Mouse (Mus musculus) urinary bladder, postnatal 25 days (tissue): Measurements from ENCODE around the gene Myod1.

Experiments
- DNase-seq: peaks from one replicate; pipeline ENCODE4 v3.0.0; 2022; ENCODE audit warnings: low spot score

The Myod1 gene

DNA sequence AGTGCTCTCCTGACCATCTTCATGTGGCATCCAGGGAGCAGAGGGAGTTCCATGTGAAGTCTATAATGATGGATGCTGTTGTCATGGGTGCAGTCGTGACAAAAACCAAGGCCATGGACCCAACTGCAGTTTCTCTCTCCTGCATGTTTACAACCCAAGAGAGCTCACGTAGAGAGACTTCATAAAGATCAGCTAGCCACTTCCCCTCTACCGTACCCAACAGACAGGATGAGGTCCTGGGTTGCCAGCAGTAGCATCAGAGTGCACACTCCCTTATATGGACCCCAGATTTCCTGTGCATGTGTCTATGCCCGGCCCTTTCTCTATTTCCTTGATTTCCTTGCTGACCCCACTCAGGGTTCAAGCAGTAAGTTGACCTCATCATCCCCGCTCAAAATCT, 15.4 kb downstream of the Myod1 start:
- DNase-seq = no peak

GRCm38 (mm10) chr7:46393116-46393515, 16.8 kb downstream of the Myod1 start:
- DNase-seq = peak; percentile 67

- DNase-seq = no peak
Observed at GRCm38 (mm10) chr7:46393718-46394511, 17.6 kb downstream of the Myod1 start.

DNA sequence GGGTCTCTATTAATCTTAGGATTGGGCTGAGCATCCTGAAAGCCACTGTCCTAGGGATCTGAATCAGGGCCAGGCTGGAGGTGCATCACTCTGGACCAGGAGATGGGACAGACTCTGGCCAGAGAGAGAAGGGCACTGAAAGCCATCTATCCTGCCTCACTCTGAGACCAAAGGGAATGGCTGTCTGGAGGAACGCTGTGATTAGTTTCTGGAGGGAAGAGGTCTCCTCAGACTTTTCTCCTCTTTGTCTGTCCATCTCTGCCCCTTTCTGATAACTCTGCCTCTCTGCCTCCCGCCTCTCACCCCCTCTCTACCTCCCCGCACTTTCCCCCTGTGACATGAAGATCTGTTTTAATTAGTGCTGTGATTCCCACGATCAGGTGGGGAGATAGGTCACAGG, 18.7 kb downstream of the Myod1 start:
- DNase-seq = no peak

DNA sequence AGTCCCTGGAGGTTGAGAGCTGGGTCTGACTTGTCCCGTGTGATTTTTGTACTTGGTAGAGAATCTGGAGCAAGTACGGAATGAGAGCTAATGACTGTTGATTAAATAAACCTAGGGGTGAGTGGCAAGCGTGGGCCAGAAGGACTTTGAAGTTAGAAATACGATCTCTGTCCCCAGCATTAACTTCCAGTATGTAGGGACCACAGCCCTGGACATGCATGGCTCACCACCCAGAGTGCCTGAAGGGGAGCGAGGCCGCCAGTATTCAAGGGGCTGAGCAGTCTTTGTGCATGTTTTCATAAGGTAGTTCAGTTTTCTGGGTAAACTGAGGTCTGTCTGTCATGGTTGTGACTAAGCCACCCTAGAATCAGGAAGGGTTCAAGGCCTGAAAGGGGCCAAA, 19.3 kb downstream of the Myod1 start:
- DNase-seq = no peak

- DNase-seq = peak; percentile 75
Observed at GRCm38 (mm10) chr7:46396231-46396927, 20.1 kb downstream of the Myod1 start, which contains the start of gene Kcnc1. TSS of gene Kcnc1 (plus strand) at chr7:46396497.

GRCm38 (mm10) chr7:46396928-46397731, 20.9 kb downstream of the Myod1 start:
- DNase-seq = no peak

DNA sequence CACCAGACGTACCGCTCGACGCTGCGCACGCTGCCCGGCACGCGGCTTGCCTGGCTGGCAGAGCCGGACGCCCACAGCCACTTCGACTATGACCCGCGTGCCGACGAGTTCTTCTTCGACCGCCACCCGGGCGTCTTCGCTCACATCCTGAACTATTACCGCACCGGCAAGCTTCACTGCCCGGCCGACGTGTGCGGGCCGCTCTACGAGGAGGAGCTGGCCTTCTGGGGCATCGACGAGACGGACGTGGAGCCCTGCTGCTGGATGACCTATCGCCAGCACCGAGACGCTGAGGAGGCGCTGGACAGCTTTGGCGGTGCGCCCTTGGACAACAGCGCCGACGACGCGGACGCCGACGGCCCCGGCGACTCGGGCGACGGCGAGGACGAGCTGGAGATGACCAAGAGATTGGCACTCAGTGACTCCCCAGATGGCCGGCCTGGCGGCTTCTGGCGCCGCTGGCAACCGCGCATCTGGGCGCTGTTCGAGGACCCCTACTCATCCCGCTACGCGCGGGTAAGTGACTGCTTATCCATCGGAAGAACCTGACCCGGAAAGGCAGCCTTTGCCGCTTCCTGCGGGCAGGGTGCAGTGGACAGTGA, 21.6 kb downstream of the Myod1 start:
- DNase-seq = no peak

DNA sequence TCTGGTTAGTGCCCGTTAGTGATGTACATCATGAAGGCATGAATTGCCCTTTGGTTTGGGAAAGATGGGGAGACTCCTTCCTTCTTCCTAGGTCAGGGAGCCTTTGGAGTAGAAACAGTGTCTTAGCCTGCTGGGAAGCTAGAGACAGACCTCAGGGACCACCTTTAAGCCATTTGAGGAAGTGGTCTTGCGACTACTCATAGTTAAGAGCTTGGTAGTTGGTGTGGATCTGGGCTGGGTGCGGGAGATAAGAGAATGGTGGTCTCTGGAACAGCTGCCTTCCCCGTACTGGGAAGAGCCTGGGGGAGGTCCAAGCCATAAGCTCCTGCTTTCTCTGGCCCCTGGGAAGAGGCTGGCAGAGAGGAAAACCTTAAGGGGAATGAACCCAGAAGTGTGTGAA, 22.3 kb downstream of the Myod1 start:
- DNase-seq = no peak

DNA sequence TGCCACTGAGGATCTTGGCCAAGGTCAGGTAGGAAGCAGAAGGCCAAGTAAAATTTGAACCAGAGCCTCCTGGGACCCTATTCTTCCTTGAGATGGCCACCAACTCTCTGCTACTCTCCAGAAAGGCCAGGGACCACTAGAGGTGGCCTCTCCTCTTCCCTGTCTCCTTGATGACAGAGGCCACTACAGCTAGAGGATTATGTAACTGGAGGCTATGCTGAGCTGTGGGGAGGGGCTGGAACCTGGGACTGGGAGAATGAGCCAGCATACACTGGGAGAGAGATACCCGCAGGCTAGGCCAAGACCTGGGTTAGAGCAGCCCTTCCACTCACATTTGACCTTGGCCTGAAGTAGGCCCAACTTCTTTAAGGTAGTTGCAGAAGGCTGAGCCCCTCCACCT, 23.4 kb downstream of the Myod1 start:
- no peak for DNase-seq

DNA sequence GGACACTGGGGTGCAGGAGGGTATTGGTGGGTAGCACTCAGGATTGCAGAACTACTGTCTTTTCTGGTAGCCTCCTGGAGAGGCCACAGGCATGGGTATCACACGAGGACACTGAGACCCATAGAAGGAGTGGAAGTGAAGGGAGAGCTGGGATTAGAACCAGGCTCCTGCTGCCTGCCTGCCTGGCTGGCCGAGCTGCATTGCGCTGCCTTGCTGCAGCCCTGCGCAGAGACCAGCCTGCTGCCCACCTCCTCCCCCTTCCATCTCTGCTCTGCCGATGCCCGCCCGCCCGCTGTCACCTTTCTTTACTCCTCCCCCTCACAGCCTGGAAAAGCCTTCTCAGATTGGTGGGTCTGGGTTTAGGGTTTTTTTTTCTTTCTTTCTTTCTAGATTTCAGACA, 24.1 kb downstream of the Myod1 start:
- DNase-seq = no peak

DNA sequence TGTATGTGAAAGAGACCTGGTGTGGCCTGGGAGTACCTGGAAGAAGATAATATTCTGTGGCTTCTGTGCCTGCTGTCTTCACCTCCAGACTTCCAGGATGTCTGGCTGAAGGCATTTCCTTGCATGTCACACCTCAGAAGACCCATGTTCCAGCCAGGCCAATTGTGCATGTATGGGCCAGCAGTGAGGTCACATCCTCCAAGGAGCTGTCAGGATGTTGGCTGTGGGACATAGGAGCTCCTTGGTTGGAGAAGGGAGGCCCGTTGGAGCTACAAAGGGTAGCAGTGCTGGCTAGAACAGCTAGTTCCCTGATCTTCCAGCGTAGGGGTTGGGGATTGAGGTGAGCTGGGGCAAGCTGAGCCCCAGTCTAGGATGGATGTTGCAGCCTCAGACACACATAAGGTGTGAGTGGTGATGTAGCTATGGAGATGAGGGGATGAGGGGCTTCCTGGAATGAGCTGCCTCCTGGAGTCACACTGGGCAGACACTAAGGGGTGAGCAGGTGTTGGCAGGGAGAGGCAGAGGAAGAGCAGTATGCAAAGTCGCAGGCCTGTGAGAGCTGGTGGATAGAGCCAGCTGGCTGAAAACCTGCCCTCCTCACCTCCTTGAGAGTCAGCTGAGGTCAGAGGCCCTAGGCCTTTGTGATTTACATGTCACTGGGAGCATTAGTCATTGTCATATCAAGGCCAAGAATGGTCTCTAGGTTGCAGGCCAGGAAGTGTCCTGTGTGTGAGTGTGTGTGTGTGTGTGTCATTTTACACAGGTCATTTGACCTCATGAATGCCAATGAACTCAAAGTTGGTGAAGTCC, 25.3 kb downstream of the Myod1 start:
- no peak for DNase-seq

DNA sequence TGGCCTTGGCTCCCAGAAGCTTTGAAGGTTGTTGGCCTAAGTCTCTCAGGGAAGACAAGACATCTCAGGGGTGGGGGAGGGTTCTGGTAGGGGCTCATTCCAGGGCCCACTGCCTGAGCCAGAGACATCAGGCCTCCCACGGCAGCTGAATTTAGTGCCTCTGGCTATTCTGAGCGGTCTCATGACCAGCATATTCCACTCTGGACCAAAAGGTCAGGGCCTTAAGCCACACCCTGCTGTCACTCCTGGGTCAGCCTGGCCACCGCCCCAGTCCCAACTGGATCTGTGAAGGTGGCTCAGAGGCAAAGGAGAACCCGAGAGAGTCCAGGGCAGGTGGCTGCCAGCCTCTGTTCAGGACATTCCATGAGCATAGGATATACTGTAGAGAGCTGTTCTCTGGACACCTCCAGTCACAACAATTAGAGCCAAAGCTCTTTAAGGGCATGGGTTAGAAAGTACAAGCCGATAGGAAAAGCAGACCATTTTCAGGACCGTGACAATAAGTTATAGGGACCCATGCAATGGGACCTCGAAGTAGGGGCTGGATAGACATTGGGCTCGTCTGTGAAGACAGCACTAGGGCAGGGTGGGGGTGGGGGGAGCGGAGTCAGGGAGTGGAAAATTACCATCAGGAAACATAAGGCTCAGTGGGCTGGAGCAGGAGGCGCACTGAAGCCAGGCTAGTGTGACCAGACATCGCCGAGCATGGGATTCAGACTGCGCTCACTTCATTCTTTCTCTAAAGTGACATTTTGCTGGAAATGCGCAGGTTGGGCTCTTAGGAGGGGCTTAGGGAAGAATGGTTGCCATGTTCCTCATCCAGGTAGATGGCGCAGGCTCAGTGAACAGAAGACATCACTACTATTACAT, 27.6 kb downstream of the Myod1 start:
- no peak for DNase-seq

GRCm38 (mm10) chr7:46404756-46405155, 28.5 kb downstream of the Myod1 start:
- DNase-seq = no peak

GRCm38 (mm10) chr7:46408606-46409005, 32.3 kb downstream of the Myod1 start:
- no peak for DNase-seq

DNA sequence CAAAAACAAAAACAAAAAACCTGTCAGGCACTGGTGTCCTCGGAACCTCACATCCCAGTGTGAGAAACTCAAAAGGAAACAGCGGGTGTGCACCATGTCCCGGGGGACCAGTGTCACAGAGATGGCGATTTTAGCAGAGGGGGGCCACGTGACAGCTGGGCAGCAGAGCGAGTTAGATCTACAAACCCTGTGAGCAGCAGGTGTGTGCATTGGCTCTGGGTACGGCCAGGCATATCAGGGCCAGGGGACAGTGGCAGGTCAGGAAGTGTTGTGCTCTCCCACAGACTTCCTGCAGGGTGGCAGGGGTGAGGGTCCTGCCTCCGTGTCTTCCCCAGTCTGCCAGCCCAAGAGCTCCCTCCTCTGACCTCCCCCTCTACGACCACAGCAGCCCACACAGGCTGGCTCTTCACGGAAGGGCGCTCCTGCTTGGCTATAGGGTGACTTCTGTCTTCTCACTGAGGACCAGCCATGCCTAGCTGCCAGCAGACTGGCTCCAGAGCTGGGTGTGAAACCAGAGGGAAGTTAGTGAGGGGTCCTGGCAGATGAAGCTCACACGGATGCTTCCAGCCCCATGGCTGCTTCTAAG, 33.0 kb downstream of the Myod1 start:
- DNase-seq = no peak

GRCm38 (mm10) chr7:46410727-46411126, 34.5 kb downstream of the Myod1 start:
- no peak for DNase-seq

- DNase-seq = no peak
Observed at GRCm38 (mm10) chr7:46412823-46413222, 36.5 kb downstream of the Myod1 start.

DNA sequence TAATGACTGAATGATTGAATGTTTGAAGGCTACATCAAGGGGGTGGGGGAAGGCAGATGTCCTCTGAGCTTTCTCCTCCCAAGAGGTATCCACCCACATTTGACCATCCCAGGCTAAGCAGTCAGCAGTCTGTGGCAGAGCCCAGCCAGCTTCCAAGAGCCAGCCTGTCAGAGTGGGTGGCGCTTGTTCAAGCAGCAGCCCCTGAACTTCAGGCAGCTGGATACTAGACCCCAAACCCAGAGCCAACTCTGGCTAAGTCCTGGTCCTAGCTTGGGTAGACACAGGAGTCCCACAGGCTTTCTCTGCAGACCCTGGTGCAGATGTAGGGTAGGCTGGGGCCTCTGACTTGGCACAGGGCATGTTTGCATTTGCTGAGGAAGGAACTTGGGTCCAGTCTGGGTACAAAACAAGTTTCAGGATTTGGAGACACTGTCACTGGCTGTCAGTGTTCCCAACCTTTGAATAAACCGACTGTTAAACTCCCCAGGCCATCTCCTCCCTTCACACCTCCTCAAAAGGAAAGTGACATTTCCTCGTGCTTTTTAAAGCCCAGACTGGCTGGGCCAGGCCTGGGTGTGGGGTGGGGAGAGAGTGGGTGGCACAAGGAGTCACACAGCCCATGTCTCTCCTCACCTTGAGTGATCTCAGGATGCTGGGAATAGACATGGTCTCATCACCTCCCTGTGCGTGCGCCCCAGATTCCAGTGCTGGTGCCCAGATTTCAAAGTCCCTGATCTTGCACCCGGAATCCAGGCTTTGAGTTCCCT, 37.9 kb downstream of the Myod1 start:
- no peak for DNase-seq
